Mouse (Mus musculus): ENCODE results near the gene Rad51c. TPM values are rescaled to one million over a fixed set of nuclear protein-coding genes. Genes with fewer than 3 reads are reported as not detected.
"Not testable (repeated sequence)": the region's sequence is repeated elsewhere in the genome, so short reads cannot be mapped to it uniquely, and the experiment has no call there.

Gene Rad51c
- total and polyA plus RNA-seq, 3 experiments: 4.8 to 6.8 (median 6.3) TPM

DNA sequence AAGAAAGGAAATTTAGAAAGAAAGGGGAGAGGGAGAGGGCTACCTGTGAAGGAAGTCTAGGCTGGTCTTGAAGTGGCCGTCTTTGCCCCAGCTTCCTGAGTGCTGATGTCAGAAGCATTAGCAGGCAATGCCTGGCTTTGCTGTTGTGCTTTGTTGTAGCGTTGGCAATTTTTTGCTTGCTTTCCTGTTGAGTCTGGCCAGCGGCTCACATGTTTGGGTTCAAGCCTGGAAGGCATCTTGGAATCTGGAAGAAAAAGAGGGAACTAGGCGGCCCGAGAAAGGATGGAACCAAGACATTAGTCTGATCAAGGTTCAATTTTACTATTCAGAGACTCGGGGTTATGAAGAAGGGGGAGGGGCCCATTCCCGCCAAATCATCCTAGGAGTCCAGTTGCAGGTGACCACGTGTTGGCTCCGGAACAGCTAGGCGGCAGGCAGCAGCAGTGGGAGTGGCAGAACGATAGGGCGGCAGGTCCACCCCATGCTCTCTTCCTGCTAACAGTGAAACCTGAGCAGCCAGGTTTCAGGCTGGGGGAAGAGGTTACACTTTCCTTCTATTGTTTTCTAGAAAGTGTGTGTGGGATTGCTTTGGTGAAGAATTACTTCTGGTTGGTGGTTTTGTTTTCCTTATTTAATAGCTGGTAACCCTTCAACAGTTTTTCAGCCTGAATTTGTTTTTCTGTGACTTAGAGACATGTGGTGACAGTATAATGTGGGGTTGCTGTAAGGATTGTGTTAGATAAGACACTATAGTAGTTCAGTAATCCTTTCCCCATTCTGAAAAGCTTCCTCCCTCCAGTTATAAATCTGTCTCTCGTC lies 48.7 kb upstream of the Rad51c start:
- Histone ChIP-seq H3K9ac (ENCODE audit: insufficient read depth, low read depth) (peak overlapping the region; percentile 21; the same call in 1 of the 2 replicates), H3K4me2 (ENCODE audit: insufficient read depth, low read depth, poor library complexity, severe bottlenecking) (peak overlapping the region; percentile 33; the same call in 1 of the 2 replicates), H3K4me1 (ENCODE audit: control insufficient read depth in 1 of 2, insufficient read depth in 2 of 2) (peaks cover 12 to 31% of the 10 kb centered on the region in 2 experiments; a peak in 3 of 4 replicates), H3K9me3 (replicated peaks; ENCODE audit: low read length) (no peaks in the 10 kb centered on the region), H3K36me3 (replicated peaks in 1 of 2; ENCODE audit: control insufficient read depth in 1 of 2, insufficient read depth in 1 of 2, low read length in 1 of 2) (no peaks in the 10 kb centered on the region), H3K4me3 (replicated peaks in 1 of 3; ENCODE audit: low read depth in 2 of 3, low read length in 2 of 3, poor library complexity in 1 of 3) (no peak overlapping the region), H3K27me3 (replicated peaks) (no peaks in the 10 kb centered on the region), H3K79me2 (replicated peaks; ENCODE audit: control insufficient read depth, extremely low read depth, insufficient read depth, poor library complexity, severe bottlenecking) (no peaks in the 10 kb centered on the region), H3K27ac (ENCODE audit: insufficient read depth, low read depth) (no peak overlapping the region)
- dilution Hi-C loops (cut with MboI; ENCODE audit: extremely low pct_ligation_motif_present, extremely low pct_unique_long_range_greater_than_20kb, low sequenced_read_pairs): no loop called here
- no peak for TF ChIP-seq HCFC1 (IDR thresholded peaks at IDR 0.05; ENCODE audit: low read depth, low read length)
- TF ChIP-seq MAX (IDR thresholded peaks at IDR 0.05; ENCODE audit: low read length): peak; percentile 68
- TF ChIP-seq USF1 (IDR thresholded peaks at IDR 0.05; ENCODE audit: low read depth, low read length): peak; percentile 5; the same call in 1 of the 2 replicates
- TF ChIP-seq SMC3 (IDR thresholded peaks at IDR 0.05; ENCODE audit: low read depth, low read length): no peak
- 0 out of 2 replicates have a peak, but pooled peaks have one; percentile 27 for TF ChIP-seq POLR2A (IDR thresholded peaks at IDR 0.05; ENCODE audit: low read depth, low read length)
- TF ChIP-seq MYC (IDR thresholded peaks at IDR 0.05; ENCODE audit: low read depth, low read length): 0 out of 2 replicates have a peak, but pooled peaks have one; percentile 43
- no peak for TF ChIP-seq USF2 (conservative IDR thresholded peaks at IDR 0.05; ENCODE audit: low read depth, low read length)
- no peak for TF ChIP-seq ETS1 (conservative IDR thresholded peaks at IDR 0.05; ENCODE audit: low read depth, low read length)
- TF ChIP-seq MXI1 (IDR thresholded peaks at IDR 0.05; ENCODE audit: low read depth, low read length): peak; percentile 28; the same call in 1 of the 2 replicates
- no peak for TF ChIP-seq JUN (IDR thresholded peaks at IDR 0.05; ENCODE audit: insufficient read depth, low read depth, low read length)
- no peak for TF ChIP-seq E2F4 (IDR thresholded peaks at IDR 0.05; ENCODE audit: insufficient replicate concordance, low read depth, low read length)
- no peak for TF ChIP-seq GABPA (IDR thresholded peaks at IDR 0.05; ENCODE audit: insufficient replicate concordance, low read depth, low read length)
- no peak for TF ChIP-seq RAD21 (IDR thresholded peaks at IDR 0.05; ENCODE audit: low read depth, low read length)
- DNase-seq (ENCODE audit: extremely low read depth): no peak
- in situ Hi-C loops (cut with MboI; ENCODE audit: low pct_ligation_motif_present, low pct_unique_long_range_greater_than_20kb, low sequenced_read_pairs): no loop called here

DNA sequence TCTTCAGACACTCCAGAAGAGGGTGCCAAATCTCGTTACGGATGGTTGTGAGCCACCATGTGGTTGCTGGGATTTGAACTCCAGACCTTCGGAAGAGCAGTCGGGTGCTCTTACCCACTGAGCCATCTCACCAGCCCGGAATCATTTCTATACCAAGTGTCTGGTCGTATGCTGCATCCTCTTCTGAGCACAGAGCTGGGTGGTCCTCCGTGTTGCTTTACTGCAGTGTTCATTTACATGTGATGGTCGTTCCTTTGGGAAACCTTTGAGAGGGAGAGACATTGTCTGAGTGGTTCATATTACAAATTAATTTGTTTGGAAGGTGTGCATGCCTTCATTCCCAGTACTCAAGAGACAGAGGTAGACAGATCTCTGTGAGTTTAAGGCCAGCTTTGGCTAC lies 48.0 kb upstream of the Rad51c start:
- in situ Hi-C loops (cut with MboI; ENCODE audit: low pct_ligation_motif_present, low pct_unique_long_range_greater_than_20kb, low sequenced_read_pairs); DNase-seq (ENCODE audit: extremely low read depth); H3K79me2 ChIP-seq (replicated peaks; ENCODE audit: control insufficient read depth, extremely low read depth, insufficient read depth, poor library complexity, severe bottlenecking); H3K9ac ChIP-seq (ENCODE audit: insufficient read depth, low read depth); H3K4me3 ChIP-seq (replicated peaks in 1 of 3; ENCODE audit: low read depth in 2 of 3, low read length in 2 of 3, poor library complexity in 1 of 3); H3K4me2 ChIP-seq (ENCODE audit: insufficient read depth, low read depth, poor library complexity, severe bottlenecking); H3K27me3 ChIP-seq (replicated peaks); H3K27ac ChIP-seq (ENCODE audit: insufficient read depth, low read depth); dilution Hi-C loops (cut with MboI; ENCODE audit: extremely low pct_ligation_motif_present, extremely low pct_unique_long_range_greater_than_20kb, low sequenced_read_pairs); H3K36me3 ChIP-seq (replicated peaks in 1 of 2; ENCODE audit: control insufficient read depth in 1 of 2, insufficient read depth in 1 of 2, low read length in 1 of 2); H3K9me3 ChIP-seq (replicated peaks; ENCODE audit: low read length): not testable (repeated sequence)
- peaks cover 12 to 31% of the 10 kb centered on the region in 2 experiments; a peak in 3 of 4 replicates for H3K4me1 ChIP-seq (ENCODE audit: control insufficient read depth in 1 of 2, insufficient read depth in 2 of 2)

DNA sequence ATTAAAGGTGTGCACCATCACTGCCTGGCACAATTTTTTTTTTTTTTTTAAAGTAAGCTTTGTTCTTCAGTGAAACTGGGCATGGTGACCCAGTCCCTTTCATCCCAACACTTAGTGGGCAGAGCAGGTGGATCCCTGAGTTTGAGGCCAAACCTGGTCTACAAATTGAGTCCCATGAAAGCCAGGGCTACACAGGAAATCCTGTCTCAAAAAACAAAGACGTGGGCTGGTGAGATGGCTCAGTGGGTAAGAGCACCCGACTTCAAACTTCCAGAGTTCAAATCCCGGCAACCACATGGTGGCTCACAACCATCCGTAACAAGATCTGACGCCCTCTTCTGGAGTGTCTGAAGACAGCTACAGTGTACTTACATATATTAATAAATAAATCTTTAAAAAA lies 45.1 kb upstream of the Rad51c start:
- H3K27ac ChIP-seq (ENCODE audit: insufficient read depth, low read depth); dilution Hi-C loops (cut with MboI; ENCODE audit: extremely low pct_ligation_motif_present, extremely low pct_unique_long_range_greater_than_20kb, low sequenced_read_pairs): not testable (repeated sequence)

More for the DNA sequence above, 45.1 kb upstream of the Rad51c start:
- H3K9me3 ChIP-seq (replicated peaks; ENCODE audit: low read length); H3K4me2 ChIP-seq (ENCODE audit: insufficient read depth, low read depth, poor library complexity, severe bottlenecking); H3K79me2 ChIP-seq (replicated peaks; ENCODE audit: control insufficient read depth, extremely low read depth, insufficient read depth, poor library complexity, severe bottlenecking); DNase-seq (ENCODE audit: extremely low read depth); H3K36me3 ChIP-seq (replicated peaks in 1 of 2; ENCODE audit: control insufficient read depth in 1 of 2, insufficient read depth in 1 of 2, low read length in 1 of 2); H3K27me3 ChIP-seq (replicated peaks); H3K9ac ChIP-seq (ENCODE audit: insufficient read depth, low read depth); in situ Hi-C loops (cut with MboI; ENCODE audit: low pct_ligation_motif_present, low pct_unique_long_range_greater_than_20kb, low sequenced_read_pairs); H3K4me3 ChIP-seq (replicated peaks in 1 of 3; ENCODE audit: low read depth in 2 of 3, low read length in 2 of 3, poor library complexity in 1 of 3): not testable (repeated sequence)
- H3K4me1 ChIP-seq (ENCODE audit: control insufficient read depth in 1 of 2, insufficient read depth in 2 of 2): peaks cover 12 to 32% of the 10 kb centered on the region in 2 experiments; a peak in 3 of 4 replicates
